Mouse (Mus musculus): ENCODE data around the gene Gm20388. TPM values are rescaled to one million over a fixed set of nuclear protein-coding genes. Genes with fewer than 3 reads are reported as not detected.

Gene Gm20388
- polyA plus RNA-seq, 1 experiment from 2014 or later, result 7.4 TPM

DNA sequence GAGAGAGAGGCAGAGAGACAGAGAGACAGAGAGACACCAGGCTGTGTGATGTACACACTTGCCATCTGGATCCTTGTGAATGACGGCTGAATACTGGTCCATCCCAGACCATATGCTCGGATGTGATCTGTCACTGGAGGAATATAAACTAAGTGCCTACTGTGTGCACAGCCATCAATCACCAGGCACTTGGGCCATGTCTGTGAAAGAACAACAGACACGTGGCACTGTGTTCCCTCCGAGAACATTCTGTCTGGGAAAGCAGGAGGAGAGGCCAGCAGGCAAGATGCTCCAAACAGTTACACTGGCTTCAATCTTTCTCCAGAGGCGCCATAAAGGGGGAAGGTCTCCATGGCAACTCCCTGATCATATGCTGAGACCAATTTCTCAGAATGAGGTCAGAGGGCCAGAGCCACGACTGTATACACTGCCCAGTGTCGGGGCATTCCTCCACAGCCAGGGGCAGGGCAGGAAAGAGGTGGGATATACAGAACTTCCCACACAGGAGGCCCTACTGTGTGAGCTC is 269.9 kb downstream of the Gm20388 start:
- 51% methylated on average over 7 of the region's 7 CpGs for WGBS
- H3K4me3 ChIP-seq (replicated peaks), result no peak overlapping the region
- H3K27me3 ChIP-seq, result peaks cover 18% of the 10 kb centered on the region
- H3K27ac ChIP-seq, result no peak overlapping the region
- no peaks in the 10 kb centered on the region for H3K36me3 ChIP-seq
- no peak for ATAC-seq (replicated peaks; ENCODE audit: low FRiP score)
- H3K4me2 ChIP-seq, result no peak overlapping the region
- no peak overlapping the region for H3K9ac ChIP-seq
- H3K4me1 ChIP-seq, result peaks cover 57% of the 10 kb centered on the region
- H3K9me3 ChIP-seq (replicated peaks), result no peaks in the 10 kb centered on the region

DNA sequence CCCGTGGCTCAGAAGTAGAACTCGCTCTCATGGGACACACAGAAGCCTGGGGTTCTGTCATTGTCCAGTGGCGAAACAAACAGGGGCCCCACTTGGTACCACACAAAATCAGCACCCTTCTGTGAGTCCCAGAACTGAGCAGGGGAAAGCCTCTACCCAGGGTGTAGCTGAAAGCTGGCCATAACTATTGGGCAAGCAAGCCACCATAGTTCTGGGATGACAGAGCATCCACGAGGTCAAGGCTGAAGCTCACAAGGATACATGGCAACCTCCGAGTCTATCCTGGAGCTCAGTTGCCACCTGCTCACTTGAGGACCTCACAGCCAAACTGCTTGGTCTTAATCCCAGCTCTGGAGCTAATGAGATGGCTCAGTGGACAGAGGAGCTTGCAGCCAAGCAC is 270.6 kb downstream of the Gm20388 start:
- Histone ChIP-seq H3K4me2 (no peak overlapping the region), H3K36me3 (no peaks in the 10 kb centered on the region), H3K27ac (no peak overlapping the region), H3K4me3 (replicated peaks) (no peak overlapping the region), H3K9me3 (replicated peaks) (no peaks in the 10 kb centered on the region), H3K4me1 (peaks cover 63% of the 10 kb centered on the region), H3K9ac (no peak overlapping the region), H3K27me3 (peaks cover 10% of the 10 kb centered on the region)
- ATAC-seq (replicated peaks; ENCODE audit: low FRiP score), result no peak
- WGBS, result 84% methylated on average over 5 of the region's 5 CpGs

DNA sequence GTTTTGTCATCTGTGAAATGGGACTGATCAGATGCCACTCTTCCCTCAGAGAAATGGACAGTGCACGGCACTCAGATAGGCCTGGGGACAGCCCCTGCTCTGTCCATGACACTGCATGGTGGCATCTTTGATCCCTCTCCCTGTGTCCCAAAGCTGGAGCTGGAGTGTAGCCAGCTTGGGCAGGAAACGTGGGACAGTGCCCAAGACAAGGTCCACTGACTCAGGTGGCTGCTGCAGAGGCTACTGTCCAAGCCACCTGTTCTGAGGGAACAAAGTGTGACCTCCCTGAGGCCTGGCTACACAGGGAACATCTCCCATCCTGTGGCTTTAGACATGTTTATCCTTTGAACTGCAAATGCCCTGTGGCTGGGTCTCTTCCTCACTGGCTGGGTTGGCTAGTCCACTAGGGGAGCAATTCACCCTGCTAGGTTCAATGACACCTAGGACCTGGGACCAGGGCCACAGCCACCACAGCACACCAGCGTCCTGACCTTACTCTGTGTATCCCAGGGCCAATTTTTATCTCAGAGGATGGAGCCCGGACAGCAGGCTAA is 271.3 kb downstream of the Gm20388 start:
- Histone ChIP-seq H3K4me3 (replicated peaks) (no peak overlapping the region), H3K9ac (no peak overlapping the region), H3K9me3 (replicated peaks) (no peaks in the 10 kb centered on the region), H3K27ac (no peak overlapping the region), H3K36me3 (no peaks in the 10 kb centered on the region), H3K27me3 (0 out of 2 replicates have a peak, but pooled peaks cover 4% of the 10 kb centered on the region), H3K4me2 (no peak overlapping the region), H3K4me1 (peaks cover 63% of the 10 kb centered on the region)
- no peak for ATAC-seq (replicated peaks; ENCODE audit: low FRiP score)
- 72% methylated on average over 4 of the region's 4 CpGs for WGBS

DNA sequence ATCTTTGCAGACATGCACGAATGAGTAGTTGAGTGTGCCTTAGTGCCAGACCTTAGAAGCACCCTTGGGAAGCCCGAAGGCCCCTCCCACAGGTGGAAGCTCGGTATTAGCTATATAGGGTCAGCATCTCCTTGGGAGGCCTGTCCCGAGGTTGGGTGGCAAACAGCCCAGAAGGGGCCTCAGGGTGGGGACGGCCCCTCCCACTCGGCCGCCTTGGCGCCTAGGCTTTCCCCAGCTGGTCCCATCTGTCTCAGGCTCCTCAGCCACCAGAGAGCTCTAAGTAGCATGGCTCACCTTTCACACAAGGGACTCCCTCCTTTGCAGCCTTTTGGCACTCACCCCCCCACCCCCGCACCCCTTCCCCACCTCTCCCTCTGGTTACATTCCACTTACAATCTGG is 273.7 kb downstream of the Gm20388 start:
- no peak overlapping the region for H3K4me3 ChIP-seq (replicated peaks)
- no peaks in the 10 kb centered on the region for H3K27me3 ChIP-seq
- ATAC-seq (replicated peaks; ENCODE audit: low FRiP score), result no peak; the same call in 1 of the 2 replicates
- H3K4me1 ChIP-seq, result peaks cover 56% of the 10 kb centered on the region
- 21% methylated on average over 9 of the region's 9 CpGs for WGBS
- H3K36me3 ChIP-seq, result no peaks in the 10 kb centered on the region
- H3K27ac ChIP-seq, result peak overlapping the region; percentile 78; the same call in 1 of the 2 replicates
- H3K9ac ChIP-seq, result no peak overlapping the region
- peak overlapping the region; percentile 14; the same call in 1 of the 2 replicates for H3K4me2 ChIP-seq
- H3K9me3 ChIP-seq (replicated peaks), result no peaks in the 10 kb centered on the region

DNA sequence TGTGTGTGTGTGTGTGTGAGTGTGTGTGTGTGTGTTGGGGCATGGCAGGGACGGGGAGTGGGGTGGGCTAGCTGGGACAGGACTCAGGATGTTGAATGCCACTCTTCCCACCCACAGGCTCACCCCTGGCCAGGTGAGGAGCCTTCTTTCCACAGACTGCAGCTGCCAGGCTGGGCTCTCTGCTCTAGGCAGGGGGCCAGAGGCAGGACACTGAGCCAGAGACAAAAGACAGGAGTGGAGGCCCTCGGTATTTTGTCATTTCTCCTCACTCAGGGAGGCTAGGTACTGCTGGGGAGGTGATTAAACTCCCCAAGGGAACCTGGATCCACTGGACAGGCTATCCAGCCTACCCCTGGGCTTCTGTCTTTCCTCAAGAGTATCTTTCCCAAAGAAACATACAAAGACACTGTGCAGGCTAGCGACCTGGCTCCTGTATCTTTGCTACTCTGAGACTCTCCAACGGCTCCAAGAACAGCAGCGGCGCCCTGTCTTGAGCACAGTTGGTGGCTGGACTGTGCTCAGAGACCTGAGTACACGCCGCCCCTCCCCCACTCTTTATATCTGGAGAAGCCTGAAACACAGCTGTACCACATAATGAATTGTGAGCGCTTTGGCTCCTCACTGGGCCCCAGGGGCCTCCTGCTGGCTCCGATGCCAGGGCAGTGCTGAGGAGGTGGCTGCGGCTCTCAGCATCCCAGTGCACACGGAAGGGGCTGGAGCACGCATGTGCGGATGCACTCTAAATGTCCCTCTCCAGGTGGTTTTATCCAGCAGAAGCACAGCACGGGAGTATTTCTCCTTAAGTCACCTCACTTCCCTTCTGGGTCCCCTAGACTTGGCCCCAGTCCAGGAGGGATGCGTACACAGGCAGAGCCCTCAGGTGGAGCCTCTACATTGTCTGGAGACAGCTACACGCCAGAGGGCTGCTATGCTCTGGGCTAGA is 274.5 kb downstream of the Gm20388 start:
- no peak overlapping the region for H3K9ac ChIP-seq
- peak overlapping the region; percentile 78 for H3K27ac ChIP-seq
- H3K27me3 ChIP-seq, result no peaks in the 10 kb centered on the region
- H3K4me1 ChIP-seq, result peaks cover 59% of the 10 kb centered on the region
- no peaks in the 10 kb centered on the region for H3K36me3 ChIP-seq
- no peaks in the 10 kb centered on the region for H3K9me3 ChIP-seq (replicated peaks)
- WGBS, result 22% methylated on average over 17 of the region's 17 CpGs
- peak overlapping the region; percentile 33; the same call in 1 of the 2 replicates for H3K4me2 ChIP-seq
- no peak overlapping the region for H3K4me3 ChIP-seq (replicated peaks)
- peak; percentile 38 for ATAC-seq (replicated peaks; ENCODE audit: low FRiP score)

DNA sequence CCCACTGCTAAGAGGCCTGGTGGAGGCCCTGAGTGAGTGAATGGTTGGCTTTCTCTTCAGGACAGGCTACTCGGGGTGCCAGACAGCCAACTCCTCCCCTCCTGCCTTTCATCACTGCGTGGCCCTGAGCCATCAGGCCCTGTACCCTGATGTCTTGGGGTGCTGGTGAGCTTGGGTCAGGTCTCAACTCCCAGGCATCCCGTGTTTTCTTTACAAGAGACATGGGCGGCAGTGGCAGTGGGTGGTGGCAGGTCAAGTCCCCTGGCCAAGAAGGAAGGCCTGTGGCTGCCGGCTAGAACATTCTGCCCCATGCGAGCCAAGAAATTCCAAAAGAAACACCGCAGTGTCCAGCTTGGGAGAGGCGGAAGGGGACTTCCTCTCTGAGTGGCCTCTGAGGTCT is 275.8 kb downstream of the Gm20388 start:
- Histone ChIP-seq H3K27ac (0 out of 2 replicates have a peak overlapping the region, but pooled peaks have one; percentile 3), H3K4me1 (peaks cover 67% of the 10 kb centered on the region), H3K4me2 (no peak overlapping the region), H3K9ac (no peak overlapping the region), H3K9me3 (replicated peaks) (no peaks in the 10 kb centered on the region), H3K36me3 (no peaks in the 10 kb centered on the region), H3K27me3 (no peaks in the 10 kb centered on the region), H3K4me3 (replicated peaks) (no peak overlapping the region)
- ATAC-seq (replicated peaks; ENCODE audit: low FRiP score), result no peak
- 58% methylated on average over 8 of the region's 8 CpGs for WGBS

DNA sequence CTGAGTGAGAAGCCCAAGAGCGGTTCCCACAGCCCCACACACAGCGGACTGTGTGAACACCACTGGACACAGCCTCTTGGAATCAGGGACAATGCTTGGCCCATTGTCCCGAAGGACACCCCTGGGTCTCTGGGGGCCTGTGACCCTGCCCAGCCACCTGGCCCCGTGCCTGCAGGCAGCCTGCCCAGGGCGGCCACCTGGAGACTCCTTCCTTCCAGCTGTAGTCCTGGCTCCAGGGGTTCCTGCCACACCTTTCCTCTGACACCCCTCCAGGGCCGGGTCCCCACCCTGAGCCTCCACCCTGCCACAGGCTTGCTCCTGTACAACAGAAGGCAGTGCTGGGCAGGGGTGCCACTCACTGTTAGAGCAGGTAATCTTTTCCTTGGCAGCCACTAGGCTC is 277.9 kb downstream of the Gm20388 start:
- peaks cover 70% of the 10 kb centered on the region for H3K4me1 ChIP-seq
- no peak for ATAC-seq (replicated peaks; ENCODE audit: low FRiP score)
- 82% methylated on average over 6 of the region's 6 CpGs for WGBS

DNA sequence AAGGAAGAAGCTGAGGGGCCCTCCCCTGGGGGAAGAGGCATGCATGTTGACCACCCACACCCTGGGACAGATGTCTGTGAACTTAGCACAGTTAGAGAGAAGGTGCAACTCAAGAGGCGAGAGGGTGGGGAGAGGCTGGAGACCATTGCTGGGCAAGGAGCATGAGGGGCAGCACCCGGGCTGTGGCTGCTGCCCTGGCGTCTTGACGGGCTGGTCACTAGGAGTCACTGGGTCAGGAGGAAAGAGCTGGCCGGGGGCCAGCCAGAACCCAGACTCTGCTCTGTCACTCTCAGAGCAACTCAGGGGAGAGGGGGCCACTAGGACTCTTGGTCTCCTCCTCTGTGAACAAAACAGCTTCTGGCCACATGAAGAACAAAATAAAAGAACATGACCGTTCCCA is 278.8 kb downstream of the Gm20388 start:
- no peaks in the 10 kb centered on the region for H3K9me3 ChIP-seq (replicated peaks)
- H3K4me2 ChIP-seq, result no peak overlapping the region
- no peak for ATAC-seq (replicated peaks; ENCODE audit: low FRiP score)
- peaks cover 62% of the 10 kb centered on the region for H3K4me1 ChIP-seq
- 67% methylated on average over 6 of the region's 6 CpGs for WGBS
- H3K9ac ChIP-seq, result no peak overlapping the region
- H3K27me3 ChIP-seq, result no peaks in the 10 kb centered on the region
- H3K36me3 ChIP-seq, result no peaks in the 10 kb centered on the region
- H3K27ac ChIP-seq, result 0 out of 2 replicates have a peak overlapping the region, but pooled peaks have one; percentile 23
- H3K4me3 ChIP-seq (replicated peaks), result no peak overlapping the region

More for the DNA sequence above, 277.9 kb downstream of the Gm20388 start:
- H3K4me3 ChIP-seq (replicated peaks), result no peak overlapping the region
- no peak overlapping the region for H3K4me2 ChIP-seq
- no peak overlapping the region for H3K27ac ChIP-seq
- H3K9ac ChIP-seq, result no peak overlapping the region
- H3K36me3 ChIP-seq, result no peaks in the 10 kb centered on the region
- H3K9me3 ChIP-seq (replicated peaks), result no peaks in the 10 kb centered on the region
- no peaks in the 10 kb centered on the region for H3K27me3 ChIP-seq

DNA sequence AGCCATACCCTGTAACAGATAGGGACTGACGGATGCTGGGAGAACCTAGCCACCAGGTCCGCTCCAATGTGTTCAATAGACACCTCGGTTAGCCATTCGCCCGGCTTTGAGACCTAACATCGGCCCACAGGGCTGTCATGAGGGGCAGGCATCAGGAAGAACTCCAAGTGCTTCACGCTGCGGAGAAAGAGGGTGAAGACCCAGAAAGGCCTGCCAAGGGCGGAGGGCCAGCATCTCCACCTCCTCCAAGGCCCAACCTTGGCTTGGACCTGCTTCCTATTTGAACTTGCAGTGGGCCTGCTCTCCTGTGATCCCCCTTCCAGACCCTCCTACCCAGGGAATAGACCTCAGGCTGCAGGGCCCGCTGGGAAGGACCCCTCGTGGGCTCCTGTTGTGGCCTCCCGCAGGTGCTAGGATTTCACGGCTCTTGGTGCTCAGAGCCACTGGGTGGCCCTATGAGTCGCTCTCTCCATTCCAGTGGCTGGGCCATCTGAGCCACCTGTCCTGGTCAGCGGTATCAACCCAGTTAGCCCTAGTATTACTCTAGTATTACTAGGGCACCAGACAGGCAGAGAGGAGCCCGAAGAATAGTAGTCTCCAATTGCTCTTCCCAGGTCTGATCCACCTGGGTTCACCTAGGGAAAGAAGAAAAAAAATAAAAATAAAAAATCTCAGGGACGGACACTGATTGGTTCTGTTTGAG is 279.6 kb downstream of the Gm20388 start:
- ATAC-seq (replicated peaks; ENCODE audit: low FRiP score), result no peak; the same call in 1 of the 2 replicates
- WGBS, result 78% methylated on average over 17 of the region's 17 CpGs
- Histone ChIP-seq H3K27me3 (no peaks in the 10 kb centered on the region), H3K9me3 (replicated peaks) (no peaks in the 10 kb centered on the region), H3K27ac (peak overlapping the region; percentile 90), H3K4me3 (replicated peaks) (no peak overlapping the region), H3K36me3 (no peaks in the 10 kb centered on the region), H3K4me2 (peak overlapping the region; percentile 61; the same call in 1 of the 2 replicates), H3K9ac (no peak overlapping the region), H3K4me1 (peaks cover 53% of the 10 kb centered on the region)

DNA sequence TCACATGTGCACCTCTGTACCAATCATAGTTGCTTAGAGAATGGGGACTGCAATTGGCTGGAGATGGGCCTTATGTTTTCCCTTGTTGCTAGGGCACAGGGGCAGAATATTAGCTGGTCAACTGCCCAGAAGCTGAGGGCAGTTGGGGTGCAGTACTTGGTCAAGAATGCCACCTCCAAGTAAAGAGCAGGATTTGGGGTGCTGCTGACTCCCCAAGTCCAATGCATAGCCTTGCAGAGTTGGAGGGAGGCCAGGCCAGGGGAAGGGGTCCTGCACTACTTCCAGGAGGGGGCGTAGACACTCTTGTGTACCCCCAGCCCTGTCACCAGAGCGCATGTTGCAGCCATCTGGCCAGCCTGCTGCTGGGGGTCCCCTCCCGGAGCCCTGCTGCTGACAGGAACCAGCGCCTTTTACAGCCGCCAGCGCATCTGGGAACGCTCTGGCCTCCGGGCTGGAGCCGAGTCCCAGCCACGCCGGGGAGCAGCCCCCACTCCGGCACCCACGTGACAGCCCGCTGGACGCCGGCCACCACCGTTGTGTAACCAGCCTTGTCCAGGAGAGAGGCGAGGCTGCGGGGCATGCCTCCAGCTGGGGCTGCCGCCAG is 280.3 kb downstream of the Gm20388 start:
- Histone ChIP-seq H3K27me3 (no peaks in the 10 kb centered on the region), H3K36me3 (no peaks in the 10 kb centered on the region), H3K9ac (peak overlapping the region; percentile 26; the same call in 1 of the 2 replicates), H3K4me2 (peak overlapping the region; percentile 61), H3K9me3 (replicated peaks) (no peaks in the 10 kb centered on the region), H3K4me1 (peaks cover 47% of the 10 kb centered on the region), H3K27ac (peak overlapping the region; percentile 90), H3K4me3 (replicated peaks) (peak overlapping the region; percentile 28)
- ATAC-seq (replicated peaks; ENCODE audit: low FRiP score), result peak; percentile 80
- 34% methylated on average over 19 of the region's 20 CpGs for WGBS

DNA sequence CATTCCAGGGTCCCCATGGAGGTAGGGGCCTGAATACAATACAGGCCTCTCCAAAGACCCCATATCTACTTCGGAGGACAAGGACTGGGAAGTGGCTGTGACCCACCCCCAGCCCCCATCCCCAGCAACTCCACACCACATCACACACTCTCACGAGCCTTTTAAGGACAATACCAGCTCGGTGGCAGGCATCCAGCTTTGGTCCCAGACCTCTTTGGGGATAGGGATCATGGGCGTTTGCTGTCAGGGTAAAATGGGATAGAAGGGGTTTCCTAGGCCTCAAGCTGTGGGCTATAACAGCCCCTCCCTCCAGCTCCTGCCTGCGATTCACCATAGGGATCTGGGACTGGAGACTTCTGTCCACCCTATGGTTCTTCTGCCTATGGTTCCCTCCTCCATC is 281.0 kb downstream of the Gm20388 start:
- H3K4me2 ChIP-seq, result peak overlapping the region; percentile 61; the same call in 1 of the 2 replicates
- 72% methylated on average over 5 of the region's 5 CpGs for WGBS
- no peak overlapping the region for H3K9ac ChIP-seq

More for the DNA sequence above, 281.0 kb downstream of the Gm20388 start:
- peak overlapping the region; percentile 90 for H3K27ac ChIP-seq
- ATAC-seq (replicated peaks; ENCODE audit: low FRiP score), result no peak
- H3K9me3 ChIP-seq (replicated peaks), result no peaks in the 10 kb centered on the region
- no peaks in the 10 kb centered on the region for H3K27me3 ChIP-seq
- no peak overlapping the region for H3K4me3 ChIP-seq (replicated peaks)
- peaks cover 40% of the 10 kb centered on the region for H3K4me1 ChIP-seq
- no peaks in the 10 kb centered on the region for H3K36me3 ChIP-seq
